Mouse (Mus musculus) frontal cortex, adult (tissue): ENCODE data around the gene Slc7a11.
A peak's percentile ranks its signal among the peaks of the same experiment; 100 is the strongest.

Experiments used
- ATAC-seq: cut with Nextera tagmentation; 2 replicates; pipeline ENCODE4 v1.9.2; 2017; ENCODE audit warnings: mild to moderate bottlenecking, moderate library complexity, mixed read lengths; ENCODE audit not compliant: low TSS enrichment

Gene Slc7a11

DNA sequence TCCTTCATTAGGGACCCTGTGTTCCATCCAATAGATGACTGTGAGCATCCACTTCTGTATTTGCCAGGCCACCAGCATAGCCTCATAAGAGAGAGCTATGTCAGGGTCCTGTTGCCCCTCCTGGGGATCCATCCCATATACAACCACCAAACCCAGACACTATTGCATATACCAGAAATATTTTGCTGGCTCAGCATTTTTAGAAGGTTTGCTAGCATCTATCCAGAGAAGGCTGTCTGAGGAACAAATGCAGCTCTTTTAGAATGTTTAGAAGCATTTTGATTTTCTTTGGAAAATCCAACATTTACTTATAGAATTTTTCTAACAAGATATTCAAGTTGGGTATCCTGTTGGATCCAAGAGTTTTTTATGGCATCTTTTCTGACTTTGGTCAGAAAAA lies 299.3 kb downstream of the Slc7a11 start:
- ATAC-seq, result no peak

DNA sequence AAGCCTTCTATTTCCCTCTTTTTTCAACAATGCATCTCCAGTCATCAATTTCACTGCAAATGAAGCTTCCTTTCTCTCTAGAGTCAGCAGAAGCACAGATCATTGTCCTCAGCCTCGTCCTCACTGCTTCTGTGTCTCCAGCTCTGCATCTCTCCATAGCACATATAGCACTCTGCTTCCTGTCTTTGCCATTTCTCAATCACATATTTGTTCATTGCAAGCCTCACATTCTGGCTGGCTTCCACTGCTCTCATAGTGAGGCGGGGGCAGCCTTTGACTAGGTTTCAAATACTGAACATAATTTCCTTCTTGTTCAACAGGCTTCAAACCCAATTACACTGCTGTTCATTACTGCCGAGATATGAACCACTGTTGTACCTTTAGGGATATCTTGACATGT lies 305.1 kb downstream of the Slc7a11 start:
- ATAC-seq, result no peak

DNA sequence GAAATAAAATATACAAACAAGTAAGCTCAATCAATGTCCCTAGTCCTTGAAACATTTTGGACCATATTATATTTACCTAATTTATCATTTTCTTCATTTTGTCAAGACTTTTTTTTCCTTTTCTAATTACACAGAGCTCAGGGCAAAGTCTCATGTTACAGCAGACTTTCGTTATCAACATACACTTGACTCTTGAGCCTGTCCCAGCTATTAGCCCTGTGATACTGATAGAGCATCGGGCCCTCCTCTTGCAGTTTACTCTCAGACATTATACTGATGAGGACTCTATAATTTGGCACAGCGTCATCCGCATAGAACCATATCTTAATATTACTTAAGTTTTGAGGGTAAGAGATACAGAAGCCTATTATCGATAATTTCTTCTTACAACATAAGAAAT lies 311.2 kb downstream of the Slc7a11 start:
- ATAC-seq, result no peak

DNA sequence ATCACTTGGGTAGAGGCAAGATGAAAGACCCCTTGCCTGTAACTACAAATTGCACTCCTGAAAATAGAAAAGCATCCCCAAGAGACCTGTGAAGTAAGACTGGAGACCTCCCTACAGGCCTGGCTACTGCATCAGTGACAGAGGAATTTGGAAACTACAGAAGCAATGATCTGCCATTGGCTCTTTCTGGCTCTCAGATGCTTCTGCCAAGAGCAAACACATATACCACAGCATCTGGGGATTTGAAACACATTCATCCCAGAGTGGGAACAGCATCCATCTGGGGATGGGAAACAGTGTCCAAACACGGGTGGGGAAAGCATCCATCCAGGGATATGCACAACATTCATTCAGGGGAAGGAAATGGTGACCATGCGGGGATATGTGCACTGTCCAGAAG lies 313.1 kb downstream of the Slc7a11 start:
- ATAC-seq, result no peak

DNA sequence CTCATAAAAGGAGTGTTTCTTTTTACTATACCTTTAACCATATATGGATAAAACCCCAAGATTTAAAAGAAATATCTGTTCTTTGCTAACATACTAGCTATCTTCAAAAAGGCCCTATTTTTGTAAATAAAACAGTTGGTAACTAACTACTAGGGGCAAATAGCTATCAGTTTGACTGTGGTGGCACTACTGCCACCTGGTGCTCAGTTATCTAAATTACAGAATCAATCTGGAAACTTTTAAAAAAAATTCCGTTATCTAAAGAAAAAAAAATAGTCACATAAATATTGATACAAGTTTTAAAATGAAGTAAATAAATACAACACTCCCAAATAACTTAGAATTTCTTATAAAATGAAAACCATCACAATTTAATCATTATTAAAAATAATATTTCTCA lies 322.4 kb downstream of the Slc7a11 start:
- ATAC-seq, result no peak

DNA sequence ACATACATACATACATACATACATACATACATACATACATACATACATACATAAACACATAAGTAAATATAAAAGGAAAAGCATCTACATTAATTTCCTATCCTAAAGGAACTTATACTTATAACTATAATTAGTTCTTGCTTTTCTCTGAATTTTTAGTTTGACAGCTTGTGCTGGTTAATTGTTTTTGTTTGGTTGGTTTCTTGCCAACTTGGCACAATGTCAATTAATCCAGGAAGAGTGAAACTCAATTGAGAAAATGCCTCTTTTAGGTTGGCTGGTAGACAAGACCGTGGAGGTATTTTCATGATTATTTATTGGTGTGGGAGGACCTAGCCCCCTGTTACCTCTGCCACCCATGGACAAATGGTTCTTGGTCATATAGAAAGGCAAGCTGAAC lies 327.1 kb downstream of the Slc7a11 start:
- no peak for ATAC-seq

DNA sequence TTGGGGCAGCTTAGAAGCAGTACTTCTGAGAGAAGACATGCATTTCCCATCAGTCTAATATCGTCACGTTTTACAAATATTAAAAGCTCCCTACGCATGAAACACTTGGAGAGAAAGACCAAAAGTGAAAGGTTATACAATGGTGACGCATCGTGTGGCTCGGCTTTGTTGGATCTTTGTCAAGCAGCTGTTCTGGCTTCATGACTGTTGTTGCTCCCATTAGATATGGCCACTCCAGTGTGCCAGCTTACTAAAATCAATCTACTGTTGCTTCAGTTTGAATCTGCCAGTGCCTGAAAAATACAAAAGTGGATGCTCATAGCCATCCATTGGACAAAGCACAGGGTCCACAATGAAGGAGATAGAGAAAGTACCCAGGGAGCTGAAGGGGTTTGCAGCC lies 337.9 kb downstream of the Slc7a11 start:
- no peak for ATAC-seq

DNA sequence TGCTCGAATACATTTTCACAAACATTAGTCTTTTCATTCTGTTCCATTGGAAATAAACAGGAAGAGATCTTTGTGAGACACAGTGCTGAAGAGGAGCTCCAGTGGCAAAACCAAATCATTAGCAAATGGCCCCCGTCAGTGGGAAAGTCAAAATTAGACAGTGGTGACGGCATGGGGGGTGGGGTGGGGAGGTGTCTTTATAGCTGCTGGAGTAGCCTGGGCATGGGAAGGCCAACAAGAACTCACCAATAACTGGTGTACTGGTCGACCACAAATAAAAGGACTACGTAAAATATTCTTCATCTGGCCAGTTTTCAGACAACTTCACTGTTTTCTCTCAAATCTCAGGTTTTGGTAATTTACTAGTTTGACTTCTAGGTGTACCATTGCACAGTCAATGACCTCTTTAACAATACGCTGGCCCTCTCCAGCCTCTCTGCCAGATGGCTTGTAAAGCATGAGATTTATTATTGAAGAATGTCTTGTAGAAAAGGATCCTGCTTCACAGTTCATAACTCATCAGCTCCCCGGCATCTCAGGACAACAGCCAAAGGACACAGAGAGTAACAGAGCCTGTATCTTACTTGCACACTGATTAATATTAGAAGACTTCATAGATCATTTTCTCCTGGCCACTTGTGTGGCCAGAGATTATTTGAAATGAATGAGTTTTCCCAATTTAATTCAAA lies 348.9 kb downstream of the Slc7a11 start:
- ATAC-seq, result no peak

DNA sequence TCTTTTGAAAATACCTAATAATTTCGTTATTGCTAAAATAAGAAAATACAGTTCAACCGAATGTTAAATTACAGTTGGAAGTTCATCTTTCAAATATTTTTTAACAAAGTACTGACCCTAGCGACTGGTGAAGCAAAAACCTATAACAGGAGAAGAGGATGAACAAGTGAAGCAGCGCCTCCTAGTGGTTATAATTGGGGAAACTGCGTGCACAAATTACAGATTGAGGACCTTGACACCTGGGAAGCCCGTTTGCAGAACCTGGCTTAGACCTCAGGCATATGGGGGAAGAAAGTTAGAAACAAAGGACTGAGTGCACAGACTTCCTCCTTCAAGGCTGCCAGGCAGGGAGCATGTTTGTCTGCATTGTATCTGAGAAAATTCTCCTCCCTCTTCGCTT lies 366.4 kb downstream of the Slc7a11 start:
- ATAC-seq, result peak; percentile 84

DNA sequence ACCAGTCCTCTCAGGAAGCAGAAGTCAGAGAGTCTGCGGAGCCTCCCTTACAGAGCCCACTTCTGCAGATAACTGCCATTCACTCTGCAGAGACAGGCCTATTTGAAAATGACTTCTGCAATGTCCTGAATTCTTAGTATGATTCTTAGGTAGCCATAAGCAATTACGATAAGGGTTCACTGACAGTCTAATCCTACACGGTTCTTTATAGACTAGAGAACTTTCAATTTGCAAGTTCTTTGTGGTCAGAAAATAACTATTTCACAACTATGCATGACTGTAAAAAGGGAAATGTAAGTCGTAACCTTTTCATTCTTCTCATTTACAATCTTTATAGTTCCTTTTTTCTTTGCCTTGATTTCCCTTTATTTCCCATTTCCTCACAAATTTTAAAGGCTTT lies 380.0 kb downstream of the Slc7a11 start:
- ATAC-seq, result no peak

DNA sequence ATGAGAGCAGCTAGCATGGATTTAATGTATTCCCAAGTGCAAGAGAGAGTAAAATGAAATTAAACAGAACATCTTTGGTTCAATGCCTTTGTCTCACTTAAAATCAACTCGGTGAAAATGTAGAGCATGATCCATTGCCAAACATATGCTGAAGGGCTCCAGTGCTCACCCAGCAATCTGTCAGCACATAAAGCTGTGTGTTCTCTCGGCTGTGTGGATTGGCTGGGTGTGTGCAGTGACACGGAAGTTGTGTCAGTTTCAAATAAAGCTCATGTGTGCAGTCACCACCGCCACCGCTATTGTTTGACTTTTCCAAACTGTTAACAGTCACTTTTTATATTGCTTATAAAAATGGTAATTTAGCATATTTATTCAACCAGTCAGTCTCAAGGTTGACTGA lies 398.7 kb downstream of the Slc7a11 start:
- no peak for ATAC-seq

DNA sequence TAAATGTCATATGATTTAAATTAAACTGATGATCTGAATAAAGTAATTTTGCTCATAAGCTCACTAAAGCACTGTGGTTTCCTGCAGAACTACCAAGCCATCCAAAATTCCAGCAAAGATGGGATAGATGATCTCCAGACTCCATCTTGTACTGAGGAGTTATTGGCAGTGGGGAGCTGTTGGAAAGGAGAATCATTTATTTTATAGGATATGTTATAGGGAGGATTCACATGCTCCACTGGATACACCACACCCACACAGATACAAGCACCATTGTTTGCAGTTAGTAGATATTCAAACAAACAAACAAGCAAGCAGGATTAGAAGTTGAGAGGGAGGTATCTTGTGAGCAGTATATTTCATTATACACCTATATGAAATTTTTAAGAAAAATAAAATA lies 399.3 kb downstream of the Slc7a11 start:
- no peak for ATAC-seq

DNA sequence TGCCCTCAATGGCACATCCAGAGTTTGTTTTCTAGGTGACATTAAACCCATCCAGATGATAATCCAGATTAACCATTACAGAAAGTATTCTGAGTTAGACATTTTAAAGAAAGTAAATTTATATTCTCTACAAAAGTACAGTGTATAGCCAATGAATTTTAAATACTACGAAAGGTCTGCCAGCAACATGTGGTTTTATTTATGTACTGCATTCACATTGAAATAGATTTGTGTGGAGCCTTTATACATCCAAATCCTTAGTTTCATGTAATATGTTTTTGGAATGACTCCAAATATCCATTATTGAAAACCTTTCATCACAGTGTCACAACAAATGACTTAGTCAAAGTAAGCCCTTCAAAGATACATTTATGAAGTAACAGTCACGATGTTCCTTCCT lies 402.3 kb downstream of the Slc7a11 start:
- no peak for ATAC-seq

DNA sequence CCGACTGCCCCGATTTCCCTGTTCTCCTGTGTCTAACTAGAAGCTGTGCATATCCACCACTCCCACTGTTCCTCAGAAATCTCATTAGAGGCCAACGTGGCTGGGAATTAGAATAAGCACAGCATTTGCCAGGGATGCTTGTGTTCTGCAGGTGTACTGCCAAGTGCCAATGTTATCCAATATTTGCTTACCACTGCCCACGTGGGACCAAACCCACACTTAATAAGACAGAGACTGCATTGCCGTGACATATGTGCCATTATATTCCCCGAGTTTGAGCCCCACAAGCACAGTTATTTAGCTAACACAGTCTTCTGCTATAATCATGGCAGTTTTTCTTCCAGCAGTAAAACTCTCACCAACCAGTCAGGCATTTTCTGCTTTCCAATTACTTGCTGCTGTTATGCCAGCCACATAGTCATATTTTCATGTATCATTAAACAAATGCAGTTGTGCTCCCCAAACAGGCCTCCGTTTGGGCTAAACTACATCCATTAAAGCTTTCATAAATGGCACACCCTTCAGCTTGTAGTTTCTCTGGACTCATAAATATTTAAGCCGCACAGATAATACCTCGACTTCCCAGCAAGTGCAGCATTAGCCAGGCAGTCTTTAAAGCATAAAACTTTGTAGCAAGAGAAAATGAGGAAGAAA lies 407.4 kb downstream of the Slc7a11 start:
- no peak for ATAC-seq

DNA sequence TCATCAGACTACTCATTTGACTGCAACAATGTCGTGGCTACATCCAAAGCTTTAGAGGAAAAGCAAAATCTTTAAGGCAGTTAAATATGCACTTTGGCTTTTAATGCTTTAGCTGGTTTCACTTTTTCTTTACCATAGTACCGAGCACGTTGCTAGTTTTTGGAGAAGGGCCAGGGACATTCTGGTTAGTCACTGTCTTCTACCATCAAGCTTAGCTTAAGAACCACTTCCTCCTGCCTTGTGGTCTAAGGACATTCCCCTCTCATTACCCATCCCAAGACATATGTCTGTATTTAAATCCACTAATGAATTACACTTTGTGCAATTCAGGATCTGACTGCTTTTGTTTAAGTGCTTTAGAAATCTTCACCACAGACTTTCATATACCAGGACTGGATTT lies 410.1 kb downstream of the Slc7a11 start:
- no peak for ATAC-seq

DNA sequence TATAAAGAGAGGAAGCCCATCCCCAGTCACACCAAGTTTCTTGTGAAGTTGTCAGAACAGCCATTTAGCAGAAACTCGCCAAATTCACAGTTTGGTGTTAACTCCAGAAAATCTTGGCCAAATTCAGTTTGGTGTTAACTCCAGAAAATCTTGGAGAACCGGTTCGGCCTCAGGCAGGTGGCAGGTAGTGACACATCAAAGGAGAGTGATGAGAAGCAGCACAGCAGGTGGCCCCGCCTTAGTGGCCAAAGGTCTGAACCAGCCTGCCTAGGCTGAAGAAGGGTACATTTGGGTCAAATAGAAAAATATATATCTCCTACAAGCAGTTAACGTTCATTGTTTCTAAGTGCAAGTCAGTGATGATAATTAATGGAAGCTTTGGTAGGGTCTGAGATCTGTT lies 417.4 kb downstream of the Slc7a11 start:
- ATAC-seq, result no peak

DNA sequence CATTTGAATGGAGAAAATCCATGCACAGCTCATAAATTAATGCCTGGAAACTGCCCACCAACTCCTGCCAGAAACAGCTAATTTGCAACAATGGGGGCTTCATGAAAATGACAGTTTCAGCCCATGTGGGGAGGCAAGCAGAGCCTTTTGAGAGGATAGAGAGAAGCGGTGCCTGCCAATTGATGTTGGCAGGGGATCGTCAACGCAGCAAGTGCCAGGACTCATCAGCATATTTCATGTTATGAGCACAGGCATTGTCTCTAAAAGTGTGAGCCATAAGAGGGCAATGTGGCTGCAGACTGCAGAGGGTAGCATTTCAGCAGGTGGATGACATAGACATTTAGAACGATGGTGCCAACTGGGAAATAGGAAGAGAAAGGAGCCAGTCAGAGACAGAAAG lies 429.0 kb downstream of the Slc7a11 start:
- peak; percentile 67 for ATAC-seq

DNA sequence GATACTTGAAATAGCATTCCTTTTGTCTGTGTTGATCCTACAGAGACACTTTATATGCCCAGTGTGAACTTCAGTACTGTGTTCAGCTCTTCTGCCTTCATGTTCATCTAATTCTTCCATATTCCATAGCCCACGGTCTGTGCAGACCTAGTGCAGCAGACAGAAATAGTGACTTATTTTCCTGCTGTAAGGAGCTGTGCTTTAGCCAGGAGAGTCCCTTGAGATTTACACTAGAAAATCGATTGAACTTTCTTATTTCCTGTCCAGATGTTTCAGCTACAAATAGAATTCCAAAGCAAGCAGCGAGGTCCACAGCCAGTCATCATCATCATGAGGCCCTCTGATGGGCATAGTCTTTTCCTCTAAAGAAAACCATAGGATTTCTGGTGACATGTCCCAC lies 431.4 kb downstream of the Slc7a11 start:
- no peak for ATAC-seq

DNA sequence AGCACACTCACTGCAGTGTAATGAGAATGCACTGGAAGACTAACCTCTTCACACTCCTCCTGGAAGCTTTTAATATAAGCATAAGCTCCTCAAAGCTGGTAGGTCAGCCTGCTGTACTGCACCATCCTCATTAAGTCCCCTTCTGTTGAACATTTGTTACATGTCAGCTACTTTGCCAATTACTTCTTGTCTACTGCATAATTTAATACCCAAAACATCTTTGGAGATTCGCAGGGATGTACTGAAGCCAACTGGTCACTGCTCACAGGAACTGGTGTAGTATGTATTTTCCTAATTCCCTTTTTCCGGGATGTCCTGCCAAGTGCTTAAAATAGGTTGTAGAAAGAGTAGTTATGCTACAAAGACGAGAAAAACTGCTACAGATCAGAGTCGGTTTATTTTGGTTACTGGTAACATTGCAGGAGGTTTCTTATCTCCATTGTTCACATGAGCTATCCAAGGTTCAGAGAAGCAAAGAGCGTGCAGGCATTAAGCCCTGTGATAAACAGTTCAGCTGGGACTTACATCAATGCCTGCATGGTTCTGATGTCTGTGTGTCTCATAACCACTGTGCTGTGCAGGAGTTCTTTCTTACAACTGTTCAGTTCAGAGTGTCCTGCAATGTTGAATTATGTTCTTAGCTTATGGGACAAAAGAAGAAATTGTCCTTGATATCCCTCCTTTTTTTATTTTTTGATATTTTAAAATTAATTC lies 439.3 kb downstream of the Slc7a11 start:
- no peak for ATAC-seq

DNA sequence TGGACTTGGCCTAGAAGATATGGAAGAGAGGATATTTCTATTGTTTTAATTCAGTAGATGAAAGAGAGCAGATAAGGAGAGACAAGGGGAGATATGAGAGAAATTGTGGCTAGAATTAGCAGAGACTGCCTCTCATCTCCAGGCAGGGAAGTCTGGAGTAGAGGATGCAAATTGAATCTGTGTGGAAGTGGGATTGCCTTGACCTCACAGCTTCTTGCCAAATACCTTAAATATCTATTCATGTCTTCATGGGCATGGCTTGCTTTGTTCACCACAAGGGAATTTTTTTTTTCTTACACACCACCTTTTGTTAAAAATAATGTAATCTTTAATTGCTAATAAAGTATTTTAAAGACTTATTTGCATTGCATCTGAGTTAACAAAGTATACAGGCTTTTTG lies 441.3 kb downstream of the Slc7a11 start:
- ATAC-seq, result no peak

DNA sequence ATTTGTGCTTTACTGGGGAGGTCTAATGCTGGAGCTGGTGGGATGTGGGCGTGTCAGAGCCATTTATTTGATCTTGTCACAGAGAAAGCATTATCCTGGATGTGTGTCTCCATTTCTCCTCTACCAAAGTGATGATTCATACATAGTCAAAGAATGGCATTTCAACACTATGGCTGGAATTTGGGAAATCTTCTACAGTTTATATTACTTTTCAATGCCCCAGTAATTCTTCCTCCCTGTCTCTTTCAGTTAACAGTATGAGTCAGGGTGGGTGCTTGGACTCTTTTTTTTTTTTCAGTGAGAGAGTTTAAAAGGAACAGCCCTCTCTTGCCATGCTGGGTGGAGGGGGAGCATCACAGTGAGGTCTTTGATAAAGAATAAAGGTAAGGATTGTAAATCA lies 441.8 kb downstream of the Slc7a11 start:
- no peak for ATAC-seq

DNA sequence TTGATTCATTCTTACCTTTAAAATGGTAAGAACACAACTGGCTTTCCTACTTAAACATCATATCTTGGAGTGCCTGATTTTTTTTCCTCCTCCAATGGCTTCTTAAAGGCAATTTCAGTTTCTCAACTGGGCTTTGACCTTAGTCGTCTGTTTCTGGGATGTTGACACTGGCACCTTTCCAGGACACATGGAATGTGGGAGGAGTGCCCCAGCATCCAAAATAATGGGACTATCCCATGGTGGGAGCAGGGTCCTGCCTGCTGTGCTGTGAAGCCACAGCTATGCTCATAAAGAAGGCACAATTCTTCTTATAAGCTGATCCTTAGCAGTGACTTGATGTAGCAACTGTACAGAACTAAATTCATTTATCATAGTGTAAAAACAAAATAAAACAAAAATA lies 450.5 kb downstream of the Slc7a11 start:
- ATAC-seq, result no peak

DNA sequence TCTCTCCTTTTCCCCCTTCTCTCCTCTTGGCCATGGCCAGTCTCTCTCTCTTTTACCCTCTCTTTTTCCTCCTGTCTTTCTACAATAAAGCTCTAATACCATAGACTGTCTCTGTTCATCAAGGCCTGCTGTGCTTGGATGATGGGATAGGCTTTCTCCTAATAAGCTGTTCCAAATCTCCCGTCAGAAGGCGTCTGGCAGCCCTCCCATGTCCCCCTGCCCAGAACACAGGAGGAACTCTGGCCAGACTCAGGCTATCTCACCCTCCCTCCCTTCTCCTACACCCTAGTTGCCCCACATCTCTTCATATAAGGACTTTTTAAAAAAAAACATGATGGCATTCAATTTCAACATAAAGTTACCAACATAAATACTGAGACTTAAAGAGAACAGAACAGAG lies 456.2 kb downstream of the Slc7a11 start:
- no peak for ATAC-seq
